Mouse (Mus musculus): ENCODE data around the gene Cyp2d40.
"Not testable (repeated sequence)": the region's sequence is repeated elsewhere in the genome, so short reads cannot be mapped to it uniquely, and the experiment has no call there.

The Cyp2d40 gene

DNA sequence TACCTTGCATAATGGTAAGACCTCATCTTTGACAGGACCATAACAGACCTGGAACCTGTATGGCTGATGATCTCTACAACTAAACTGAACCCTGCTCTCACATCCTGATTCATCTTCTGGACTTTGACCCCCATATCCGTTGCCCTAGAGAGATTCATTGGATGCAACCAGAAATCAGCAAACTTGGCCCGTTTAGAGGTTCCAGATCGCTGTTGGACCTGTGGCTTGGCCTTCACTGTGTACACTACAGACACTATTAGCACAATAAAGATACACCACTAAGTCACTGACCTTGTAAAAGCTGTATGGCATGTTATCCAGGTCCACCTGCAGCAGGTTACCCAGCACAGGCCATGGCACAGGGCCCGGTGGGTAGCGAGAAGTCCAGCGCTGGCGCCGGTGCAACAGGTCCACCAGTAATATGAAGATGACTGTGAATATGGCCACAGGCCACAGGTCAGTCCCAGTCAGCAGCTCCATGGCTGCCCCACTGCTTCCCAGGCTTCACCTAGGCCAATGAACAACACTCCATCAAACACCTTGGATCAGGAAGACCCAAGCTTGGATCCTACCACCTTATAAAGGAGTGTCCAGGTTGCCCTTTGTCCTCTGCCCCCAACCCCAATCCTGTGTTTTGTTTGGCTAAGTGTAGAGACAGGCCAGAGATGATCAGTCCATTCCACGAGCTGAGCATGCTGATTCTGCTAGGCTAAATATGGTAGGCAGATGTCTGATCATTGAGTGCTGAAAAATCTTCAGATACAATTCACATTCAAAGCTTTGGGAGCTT lies at the start of gene Cyp2d40:
Gene Cyp2d40, minus strand, starts transcription at position 553 of the 790 bp plus-strand sequence.
- no peak for DNase-seq (ENCODE audit: low read depth)

DNA sequence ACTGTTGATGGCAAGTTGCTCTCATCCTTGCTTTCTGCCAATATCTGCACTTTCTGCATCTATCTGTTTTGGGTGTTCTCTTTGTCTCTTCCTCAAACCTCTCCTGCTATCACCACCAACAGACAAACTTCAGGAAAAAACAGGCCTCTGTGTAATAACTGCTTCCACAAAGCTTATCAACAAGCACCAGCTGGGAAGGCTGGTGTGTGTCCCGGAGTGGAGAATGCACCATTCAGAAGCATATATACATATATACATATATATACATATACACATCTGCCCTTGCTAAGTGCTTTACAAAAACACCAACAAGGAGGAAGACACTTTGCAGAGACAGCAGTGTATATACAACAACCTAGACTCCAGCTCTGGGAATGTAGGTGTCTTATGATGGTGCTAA lies 46.6 kb upstream of the Cyp2d40 start:
- no peak for DNase-seq (ENCODE audit: low read depth)

DNA sequence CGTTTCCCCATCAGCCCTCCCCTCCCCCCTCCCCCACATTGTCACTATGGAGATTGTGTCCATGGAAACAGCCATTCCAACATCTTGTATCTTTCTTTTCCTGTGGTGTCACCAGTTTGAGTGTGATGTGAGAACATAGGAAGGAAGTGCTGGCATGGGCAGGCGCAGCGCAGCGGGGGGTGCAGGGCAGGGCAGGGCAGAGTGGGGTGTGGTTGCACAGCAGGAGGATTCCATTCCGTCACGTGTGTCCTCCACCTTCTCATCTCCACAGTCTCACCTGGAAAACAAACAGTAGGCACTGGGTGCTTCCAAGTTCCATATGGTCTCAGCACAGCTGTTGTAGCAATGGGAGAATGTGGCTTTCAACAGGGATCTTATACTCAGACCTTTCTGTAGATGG lies 45.5 kb upstream of the Cyp2d40 start:
- no peak for DNase-seq (ENCODE audit: low read depth)

DNA sequence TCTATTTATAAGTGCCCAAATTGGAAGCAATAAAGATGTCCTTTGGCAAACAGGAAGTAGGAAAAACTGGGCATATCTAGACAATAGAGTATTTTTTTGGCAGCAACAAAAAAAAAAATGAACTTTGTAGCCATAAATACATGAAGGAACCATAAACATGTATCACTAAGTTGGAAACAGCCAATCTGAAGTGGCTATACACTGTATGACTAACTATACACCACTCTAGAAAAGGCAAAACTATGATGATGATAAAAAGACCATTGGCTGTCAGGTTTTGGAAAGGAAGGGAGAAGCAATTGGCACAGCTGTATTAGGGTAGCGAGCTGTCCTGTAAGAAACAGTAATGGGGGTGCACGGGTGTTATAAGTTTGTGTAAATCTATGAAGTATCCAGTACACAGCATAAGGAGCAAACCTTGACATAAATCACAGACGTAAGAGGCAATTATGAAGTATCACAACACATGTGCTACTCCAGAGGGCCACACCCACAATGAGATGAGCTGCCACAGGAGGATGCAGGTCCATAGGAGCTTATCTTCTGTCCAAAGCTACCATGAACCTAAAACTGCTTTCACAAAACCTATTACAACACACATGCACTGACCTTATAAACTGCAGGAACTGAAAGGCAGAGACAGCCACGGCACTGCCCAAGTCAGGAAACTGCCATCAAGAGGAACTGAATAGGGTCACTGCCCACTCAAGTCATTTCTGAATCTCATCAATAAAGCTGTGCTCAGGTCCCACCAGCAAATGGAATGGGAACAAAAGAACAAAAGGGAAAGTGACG lies 43.2 kb upstream of the Cyp2d40 start:
- no peak for DNase-seq (ENCODE audit: low read depth)

DNA sequence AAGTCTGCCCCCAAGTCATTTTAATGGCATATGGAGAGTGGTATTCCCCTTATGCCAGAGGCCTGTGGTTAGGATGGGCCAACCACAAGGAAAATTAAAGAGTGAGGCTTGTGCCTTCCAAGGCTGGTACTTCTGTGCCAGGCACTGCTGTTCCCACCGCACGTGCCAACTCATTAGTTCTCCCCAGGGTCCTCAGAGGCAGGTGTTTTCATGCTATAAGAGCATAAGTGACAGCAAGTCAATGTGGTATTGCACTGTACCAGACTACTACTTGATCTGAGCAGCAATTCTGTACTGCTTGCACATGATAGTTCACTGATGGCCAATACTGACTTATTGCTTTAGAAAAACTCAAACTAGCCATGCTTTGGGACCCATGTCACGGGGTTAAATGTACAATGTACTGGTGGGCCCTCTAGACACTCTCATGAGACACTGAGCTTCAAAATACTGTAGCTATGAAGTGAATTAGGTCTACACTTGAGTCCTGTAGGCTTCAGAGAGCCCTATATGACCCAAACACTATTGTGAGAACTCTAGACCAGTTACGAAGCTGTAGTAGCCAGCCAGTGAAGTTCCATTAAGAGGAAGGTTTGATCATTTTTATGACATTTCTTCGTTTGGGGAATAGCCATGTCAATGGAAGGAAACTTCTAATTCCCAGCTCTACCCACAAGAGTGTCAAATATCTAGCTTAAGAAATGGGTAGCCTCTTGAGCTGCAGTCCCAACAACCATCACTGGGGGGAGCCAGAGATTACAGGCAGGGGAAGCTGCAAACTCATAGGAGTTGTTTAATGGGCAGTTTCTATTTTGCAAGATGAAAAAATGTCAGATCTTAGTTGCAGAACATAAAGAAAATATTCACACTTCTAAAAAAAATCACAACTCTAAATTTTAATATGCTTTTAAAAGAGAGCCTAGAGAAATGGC lies 41.0 kb upstream of the Cyp2d40 start:
- DNase-seq (ENCODE audit: low read depth) = peak; percentile 82

DNA sequence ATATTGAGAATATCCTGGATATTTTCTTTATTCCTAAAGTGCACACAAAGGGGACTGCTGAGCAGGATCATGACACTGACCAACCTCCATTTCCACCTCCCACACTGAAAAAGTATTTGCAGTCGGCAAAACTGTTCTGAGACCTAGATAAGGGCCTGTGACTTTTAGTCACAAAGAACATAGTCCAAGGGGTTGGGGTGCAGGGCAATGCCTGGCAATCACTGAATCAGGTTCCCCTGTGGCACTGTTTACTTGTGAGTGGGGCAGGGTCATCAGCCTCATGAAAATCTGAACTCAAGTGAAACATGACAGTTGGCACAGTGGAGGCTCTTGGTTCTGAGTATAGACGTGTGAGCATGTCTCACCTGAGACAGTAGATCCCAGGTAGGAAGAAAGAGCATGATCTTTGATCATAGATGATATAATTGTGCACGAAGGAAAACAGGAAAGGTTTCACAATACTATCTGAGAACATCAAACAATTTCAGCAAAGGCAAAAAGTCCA lies 32.0 kb upstream of the Cyp2d40 start:
- DNase-seq (ENCODE audit: low read depth) = no peak

DNA sequence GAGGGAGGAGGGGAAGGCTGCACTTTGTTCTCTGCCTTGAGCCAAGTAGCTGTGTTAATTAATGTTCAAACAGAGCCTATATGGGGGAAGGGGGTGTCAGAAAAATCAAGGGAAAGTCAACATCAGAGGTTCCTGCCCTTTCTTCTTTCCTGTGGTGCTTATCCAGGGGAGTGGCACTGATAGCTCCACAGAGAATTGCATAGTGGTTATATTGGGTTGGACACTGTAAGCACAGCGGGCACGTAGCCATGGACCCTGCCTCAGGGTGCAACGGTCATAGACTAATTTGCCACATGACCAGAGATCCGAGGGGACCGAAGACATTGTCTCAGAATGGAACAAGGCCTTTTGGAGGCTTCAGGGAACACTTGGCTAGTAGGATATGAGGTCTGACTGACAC lies 30.3 kb upstream of the Cyp2d40 start, which contains the start of gene Cyp2d26:
Gene Cyp2d26, minus strand, starts transcription at position 18 of the 400 bp plus-strand sequence.
- no peak for DNase-seq (ENCODE audit: low read depth)

DNA sequence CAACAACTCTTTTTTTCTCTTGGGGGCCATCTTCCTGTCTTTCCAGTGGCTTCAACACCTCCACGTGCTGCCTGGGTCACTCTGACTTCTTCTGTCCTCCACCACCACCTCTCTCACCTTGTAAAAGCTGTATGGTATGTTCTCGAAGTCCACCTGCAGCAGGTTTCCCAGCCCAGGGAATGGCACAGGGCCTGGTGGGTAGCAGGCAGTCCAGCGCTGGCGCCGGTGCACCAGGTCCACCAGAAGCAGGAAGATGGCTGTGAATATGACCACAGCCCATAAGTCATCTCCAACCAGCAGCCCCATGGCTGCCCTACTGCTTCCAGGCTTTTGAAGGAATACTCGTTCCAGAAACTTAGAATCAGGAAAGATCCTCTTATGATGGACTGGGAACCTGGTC lies 29.9 kb upstream of the Cyp2d40 start:
- no peak for DNase-seq (ENCODE audit: low read depth)

DNA sequence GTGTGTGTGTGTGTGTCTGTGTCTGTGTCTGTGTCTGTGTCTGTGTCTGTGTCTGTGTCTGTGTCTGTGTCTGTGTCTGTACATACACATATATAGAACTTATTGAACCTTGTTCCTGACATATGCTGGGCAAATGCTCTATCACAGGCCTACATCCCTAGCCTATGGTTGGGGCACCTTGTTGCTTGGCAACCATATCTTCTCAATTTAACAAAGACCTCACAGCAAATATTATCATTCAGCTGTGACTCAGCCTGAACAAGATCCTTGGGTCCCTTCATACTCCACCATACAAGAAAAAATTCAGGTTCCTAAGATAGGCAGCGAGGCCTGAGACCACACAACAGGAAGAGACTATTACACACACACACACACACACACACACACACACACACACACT lies 29.5 kb upstream of the Cyp2d40 start:
- no peak for DNase-seq (ENCODE audit: low read depth)

DNA sequence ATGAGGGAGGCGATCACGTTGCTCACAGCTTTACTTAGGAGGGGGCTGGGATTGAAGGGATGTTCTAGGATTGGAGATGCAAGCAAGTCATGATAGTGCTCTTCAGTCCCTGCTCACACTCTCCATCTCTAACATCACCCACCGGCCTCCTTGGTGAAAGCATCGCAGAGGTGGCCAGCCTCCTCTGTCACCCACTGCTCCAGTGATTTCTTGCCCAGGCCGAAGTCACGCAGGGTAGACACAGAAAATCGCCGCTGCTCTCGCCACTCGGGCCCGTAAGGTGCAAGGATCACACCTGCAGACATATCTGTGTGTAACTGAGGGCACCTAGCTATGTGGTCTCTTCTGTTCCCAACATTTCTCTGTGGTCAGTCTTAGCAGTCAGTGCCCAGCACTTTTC lies 28.6 kb upstream of the Cyp2d40 start:
- no peak for DNase-seq (ENCODE audit: low read depth)

DNA sequence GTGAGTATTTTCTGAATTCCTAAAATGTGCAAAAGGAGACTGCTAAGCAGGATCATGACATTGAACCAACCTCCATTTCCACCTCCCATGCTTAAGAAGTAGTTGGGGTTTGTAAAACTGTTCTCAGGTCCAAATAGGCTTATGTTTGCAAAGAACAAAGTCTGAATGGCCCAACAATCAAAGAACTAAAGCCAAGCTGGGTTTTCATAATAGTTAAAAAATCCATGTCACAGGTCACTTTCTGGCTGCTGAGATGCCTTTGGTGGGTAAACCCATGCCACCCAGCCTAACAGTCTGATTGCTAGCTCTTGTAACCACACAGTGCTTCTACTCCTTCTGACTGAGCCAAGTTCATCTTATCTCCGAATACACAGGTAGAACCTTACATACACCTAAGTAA lies 20.6 kb upstream of the Cyp2d40 start:
- no peak for DNase-seq (ENCODE audit: low read depth)

DNA sequence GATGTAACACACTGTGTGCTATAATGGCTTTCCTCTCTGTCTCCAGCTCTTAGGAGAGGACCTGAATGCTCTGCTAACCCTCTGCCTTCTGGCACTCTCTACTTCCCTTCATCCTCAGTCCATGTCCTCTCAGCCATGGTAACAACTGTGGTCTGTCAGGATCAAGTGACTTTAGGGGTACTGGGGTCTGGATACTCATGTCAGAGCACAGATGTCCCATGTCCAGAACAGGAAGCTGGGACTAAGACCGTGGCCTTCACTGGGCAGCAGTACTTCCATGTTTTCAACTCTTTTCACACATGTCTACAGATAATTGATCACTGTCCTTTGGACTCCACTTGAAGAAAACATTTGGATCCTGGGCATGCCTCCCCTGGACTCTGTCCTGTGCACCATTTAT lies 19.8 kb upstream of the Cyp2d40 start:
- no peak for DNase-seq (ENCODE audit: low read depth)

DNA sequence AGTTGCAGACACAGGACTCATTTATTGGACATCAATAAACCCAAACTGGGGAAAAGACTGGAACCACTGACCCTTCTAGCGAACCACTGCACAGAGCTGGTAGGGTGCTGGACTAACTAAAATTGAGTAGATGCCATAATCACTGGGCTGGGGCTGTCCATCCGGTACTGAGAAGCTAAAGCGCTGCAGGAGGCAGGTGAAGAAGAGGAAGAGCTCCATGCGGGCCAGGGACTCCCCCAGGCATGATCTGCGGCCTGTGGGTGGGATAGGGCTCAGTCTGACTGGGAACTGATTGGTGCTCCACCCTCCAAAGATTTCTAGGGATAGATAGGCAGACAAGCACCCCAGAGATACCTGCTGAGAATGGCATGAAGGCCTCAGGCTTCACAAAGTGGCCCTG lies 13.9 kb upstream of the Cyp2d40 start:
- DNase-seq (ENCODE audit: low read depth) = not testable (repeated sequence)

DNA sequence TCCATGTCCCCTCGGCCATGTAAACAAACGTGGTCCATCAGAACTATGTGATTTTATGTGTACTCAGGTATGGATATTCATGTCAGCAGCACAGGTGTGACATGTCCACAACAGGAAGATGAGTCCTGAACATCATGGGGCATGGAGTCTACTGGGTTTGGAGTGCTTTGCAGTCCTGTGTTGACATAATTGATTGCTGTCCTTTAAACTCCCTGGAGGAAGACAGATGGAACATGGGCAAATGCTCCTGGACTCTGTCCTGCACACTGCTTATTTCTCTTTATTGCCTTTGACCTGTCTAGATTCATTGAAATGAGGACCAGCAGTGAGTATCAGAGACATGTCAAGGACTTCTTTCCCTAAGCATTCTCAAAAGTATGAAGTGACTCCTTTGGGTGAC lies 2.0 kb upstream of the Cyp2d40 start:
- DNase-seq (ENCODE audit: low read depth) = no peak

DNA sequence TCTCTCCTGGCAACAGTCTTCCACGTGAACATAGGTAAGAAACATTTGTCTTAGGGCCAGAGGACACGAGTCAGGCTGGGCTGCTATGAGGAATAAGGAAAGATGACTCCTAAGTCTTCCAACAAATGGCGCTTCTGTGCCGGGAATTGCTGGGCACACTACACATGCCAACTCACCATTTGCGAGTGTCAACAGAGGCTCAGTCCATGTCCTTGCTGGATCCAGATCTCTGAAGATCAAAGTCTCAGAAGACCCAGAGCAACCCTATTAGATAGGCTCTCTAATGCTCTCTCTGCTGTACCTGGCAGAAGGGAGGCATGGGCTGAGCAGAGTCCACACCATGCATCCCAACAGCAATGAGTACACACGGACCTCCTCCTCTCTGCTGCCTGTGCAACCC lies 898 bp upstream of the Cyp2d40 start:
- no peak for DNase-seq (ENCODE audit: low read depth)

DNA sequence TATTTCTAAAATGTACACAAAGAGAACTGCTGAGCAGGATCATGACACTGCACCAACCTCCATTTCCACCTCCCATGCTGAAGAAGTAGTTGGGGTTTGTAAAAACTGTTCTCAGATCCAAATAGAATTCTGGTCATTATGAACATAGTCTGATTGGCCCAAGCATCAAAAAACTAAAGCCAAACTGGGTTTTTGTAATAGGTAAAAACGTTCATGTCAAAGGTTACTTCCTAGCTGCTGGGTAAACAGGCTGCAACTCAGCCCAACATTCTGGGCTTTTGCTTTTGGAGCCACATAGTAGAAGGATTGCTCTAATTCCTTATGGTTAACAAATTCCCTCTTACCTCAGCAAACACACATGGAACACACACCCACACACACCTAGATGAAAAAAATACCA lies 15.8 kb downstream of the Cyp2d40 start:
- DNase-seq (ENCODE audit: low read depth) = no peak

DNA sequence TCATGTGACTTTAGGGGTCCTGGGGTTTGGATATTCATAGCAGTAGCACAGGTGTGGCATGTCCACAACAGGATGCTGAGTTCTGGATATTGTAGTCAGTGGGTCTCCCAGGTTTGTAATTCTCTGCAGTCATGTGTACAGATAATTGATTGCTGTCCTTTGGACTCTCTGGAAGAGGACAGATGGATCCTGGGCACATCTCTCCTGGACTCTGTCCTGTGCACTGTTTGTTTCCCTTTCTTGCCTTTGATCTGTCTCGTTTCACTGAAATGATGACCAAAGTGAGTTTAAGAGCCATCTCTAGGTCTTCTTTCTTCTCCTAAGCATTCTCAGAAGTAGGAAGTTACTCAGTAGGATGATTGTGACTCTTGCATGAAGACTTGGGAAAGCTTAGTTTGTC lies 16.5 kb downstream of the Cyp2d40 start:
- DNase-seq (ENCODE audit: low read depth) = no peak

DNA sequence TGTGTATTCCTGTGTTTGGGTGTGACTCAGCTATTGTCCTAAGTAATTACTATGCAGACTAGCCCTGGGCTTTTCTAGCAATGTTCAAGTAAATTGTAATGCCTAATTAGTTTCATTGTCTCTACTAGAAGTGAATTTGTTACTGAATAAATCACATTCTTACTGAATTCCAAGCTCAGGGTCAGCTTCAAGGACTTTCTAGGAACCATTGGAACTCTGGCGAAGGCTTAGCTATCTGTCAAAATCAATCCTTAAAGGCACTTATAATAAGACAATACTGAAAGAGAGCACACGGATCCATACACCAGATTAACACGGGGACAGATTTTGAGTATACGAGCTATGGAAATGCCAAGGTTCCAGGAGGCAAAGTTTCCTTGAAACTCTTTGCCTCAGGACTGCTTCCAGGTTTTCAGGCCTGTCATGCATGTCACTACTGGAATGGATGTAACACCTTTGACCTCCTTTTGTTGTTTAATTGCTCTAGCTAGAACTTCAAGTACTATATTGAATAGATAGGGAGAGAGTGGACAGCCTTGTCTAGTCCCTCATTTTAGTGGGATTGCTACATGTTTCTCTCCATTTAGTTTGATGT lies 30.6 kb downstream of the Cyp2d40 start:
- not testable (repeated sequence) for DNase-seq (ENCODE audit: low read depth)
